Mouse (Mus musculus) CD4-positive helper T cell, adult 2 months (primary cell): ENCODE measurements around the gene Desi1.

Experiments used
- DNase-seq: peaks from one replicate; pipeline ENCODE4 v3.0.0-alpha.2; 2012; ENCODE audit warnings: low read depth, missing footprints, low spot score

The Desi1 gene

DNA sequence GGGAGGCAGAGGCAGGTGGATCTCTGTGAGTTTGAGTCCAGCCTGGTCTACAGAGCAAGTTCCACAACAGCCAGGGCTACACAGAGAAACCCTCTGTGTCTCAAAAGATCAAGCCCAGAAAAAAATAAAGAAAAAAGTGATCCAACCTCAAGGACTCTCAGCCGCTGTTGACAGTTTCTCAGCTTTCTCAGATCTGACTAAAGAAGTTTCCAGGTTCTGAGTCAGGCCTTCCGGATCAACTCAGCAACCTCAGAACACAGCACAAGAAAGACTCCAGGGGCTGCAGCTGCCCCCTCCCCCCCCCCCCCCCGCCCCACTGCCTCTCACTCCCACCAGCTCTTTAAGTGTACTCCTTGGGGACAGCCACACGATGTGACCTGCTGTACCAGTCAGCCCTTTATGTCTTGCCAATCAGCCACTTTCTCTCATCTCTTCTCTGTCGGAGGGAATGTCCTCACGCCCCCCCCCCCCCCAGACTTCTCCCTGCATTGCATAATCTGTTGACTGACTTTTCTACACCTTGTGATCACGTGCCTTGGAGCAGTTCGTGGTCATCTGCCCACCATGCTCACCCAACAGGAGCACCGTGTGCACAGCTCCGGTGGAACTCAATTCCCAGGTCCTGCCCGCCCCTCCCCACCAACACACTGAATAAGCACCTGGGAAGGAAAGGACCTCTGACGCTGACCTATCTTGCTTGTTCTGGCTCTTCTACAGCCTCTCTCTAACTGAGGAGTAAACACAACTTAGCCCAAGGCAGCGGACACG, 67.4 kb downstream of the Desi1 start:
- DNase-seq, result no peak

DNA sequence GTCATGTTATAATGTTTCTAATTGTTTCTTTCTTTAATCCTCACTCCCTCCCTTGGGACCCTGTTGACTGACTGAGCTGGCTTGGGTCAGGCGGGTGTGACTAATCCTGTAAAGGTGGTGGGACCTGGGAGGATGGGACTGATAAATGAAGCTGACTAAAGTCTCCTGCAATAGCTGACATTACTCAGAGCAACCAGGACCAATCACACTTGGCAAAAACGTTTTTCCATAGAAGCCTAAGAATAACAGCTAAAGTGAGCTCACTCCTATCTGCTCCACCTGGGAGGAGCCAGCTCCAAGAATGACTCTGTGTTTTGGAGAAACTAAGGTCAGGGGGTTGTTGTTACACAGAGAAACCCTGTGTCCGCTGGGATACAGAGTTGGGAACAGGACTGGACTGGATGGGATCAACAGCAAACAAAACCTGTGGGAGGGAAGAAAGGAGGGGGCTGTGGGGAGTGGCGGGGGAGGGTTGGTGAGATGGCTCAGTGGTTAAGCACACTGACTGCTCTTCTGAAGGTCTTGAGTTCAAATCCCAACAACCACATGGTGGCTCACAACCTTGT, 68.6 kb downstream of the Desi1 start:
- DNase-seq, result no peak

DNA sequence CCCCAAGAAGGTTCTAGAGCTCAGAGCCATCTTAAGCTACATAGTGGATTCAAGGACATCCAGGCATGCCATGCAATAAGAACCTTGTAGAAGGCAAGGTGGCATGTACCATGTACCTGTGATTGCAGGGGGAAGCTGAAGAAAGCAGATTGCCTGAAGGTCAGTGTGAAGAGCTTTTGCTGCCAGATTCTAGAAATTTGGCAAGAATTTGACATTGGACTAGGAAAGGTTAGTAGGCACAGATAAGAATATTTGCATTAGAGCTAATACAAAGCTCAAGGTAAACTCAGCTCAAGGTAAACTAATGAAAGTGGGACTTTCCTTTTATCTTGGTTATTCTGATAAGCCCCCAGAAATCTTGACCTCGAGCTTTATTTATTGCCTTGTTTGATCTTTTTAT, 69.4 kb downstream of the Desi1 start:
- no peak for DNase-seq

DNA sequence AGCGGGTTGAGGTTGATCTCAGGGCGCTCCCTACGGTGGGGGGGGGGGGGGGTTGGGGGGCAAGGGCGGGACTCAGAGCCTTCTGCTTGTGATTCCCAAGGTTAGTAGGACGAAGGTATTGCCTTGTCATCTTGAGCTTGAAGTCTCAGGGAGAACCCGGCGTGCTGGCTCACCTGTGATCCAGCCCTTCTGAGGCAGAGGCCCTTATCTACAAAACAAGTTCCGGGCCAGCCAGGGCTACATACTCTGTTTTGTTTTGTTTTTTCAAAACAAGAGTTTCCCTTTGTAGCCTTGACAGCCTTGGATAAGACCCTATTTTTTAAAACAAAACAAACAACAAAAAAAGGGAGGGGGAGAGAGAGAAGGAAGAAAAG, 72.6 kb downstream of the Desi1 start:
- DNase-seq, result no peak

DNA sequence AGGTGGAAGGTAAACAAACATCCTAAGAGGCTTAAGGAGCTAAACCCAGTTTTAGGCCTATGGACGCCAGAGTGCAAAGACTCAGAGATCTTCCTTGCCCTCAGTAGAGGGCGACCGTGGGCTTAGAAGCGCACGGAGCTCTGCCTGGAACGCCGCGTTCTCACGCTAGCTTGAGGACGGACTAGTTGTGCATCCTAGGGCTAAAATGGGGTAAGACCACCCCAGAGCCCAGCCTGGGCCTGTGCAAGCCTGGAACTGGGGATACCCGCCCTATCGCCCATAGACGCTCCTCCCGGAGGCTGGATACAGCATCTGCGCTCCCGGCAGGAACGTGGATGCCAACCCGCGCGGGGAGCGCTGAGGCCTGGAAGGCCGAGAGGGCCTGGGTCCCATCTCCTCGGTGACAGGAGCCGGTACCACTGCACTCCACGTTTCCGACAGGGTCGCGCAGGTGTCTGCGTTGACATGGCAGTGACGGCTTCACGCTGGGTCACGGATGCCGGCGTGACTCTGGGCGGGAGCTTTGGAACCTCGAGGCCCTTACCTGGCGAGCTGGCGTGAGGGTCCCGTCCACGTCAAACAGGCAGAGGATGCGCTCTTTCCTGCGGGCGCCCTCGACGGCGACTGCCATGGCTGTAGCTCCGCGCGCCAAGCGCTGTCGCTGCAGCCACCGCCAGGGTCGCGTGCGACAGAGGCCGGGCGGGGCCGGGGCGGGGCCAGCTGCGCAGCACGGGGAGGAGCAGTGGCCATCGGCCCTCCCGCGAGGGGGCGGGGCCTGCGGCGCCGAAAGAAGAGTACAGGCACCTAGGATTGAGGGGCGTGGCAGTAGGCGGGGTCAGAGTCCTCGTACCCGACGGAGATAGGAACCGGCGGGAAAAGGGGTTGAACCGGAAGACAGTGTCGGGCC, 73.2 kb downstream of the Desi1 start, which contains the start of gene Pmm1:
TSS of gene Pmm1 (minus strand) at position 760 of the 907 bp plus-strand sequence.
- peak; percentile 98 for DNase-seq

DNA sequence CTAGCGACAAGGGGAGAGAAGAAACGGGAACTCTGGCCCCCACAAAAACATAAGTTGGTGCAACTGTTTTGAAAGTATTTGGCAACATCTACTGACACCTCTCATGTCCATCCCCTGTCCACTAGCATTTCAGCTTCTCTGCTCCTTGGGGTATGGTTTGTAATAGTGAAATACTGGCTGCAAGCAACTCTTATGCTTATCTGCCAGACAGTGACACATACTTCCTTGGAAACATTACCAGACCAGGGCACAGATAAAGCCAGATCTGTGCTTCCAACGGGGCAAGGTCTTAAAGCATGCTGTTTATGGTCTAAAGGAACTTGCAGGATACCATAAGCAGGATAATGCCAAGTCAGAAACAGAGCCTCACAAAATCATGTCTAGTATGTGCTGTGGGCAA, 74.8 kb downstream of the Desi1 start:
- no peak for DNase-seq

DNA sequence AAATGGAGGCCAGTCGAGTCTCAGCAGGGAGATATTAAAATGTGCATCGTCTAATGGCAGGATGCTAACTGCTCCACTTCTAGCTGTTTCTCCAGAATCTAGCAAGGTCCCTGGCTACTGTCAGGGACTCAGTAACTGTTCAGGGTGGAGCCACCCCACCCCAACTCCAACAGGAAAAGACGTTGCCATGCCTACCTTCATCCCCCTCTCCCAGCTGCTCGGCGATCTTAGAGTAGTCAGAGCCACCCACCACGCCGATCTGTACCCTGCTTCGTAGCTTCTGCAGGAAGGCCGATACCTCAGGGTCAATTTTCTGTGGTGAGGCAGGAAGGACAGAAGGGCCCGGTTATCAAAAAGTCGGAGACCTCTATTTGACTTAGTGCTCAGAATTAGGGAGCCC, 76.1 kb downstream of the Desi1 start:
- no peak for DNase-seq

DNA sequence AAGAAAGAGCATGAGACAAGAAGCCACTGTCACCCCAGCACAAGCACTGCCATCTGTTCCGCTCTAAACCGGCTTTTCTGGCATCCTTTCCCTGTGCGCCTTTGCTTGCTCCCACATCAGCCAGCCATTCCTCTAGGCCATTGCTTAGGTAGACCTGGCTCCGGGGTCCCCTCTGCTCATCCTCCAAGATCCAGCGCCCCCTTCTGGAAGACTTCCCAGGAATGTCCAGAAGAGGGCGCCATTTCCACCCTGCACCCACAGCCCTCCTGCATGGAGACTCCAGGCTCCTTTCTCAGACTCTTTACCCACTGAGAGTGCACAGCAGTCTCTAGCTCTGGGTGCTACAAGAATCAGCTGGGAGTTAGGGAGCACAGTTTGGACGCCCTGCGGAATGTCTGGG, 77.2 kb downstream of the Desi1 start:
- DNase-seq, result peak; percentile 67

DNA sequence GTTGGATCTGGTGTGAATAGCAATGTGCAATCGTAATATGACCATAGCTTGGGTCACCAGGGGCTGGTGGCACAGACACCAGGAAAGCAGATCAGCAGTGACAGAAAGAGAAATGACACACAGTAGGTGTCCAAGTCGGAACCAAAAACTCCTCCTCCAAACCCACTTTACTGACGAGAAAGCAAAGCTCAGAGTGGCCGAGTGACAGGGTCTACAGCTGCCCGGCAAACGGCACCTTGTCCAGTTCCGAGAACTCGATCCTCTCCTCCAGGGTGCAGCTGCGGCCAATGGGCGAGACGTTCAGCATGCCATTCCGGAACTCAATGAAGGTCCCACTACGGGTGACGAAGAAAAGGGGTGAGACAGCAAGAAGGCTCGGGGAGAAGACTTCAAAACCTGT, 78.2 kb downstream of the Desi1 start:
- DNase-seq, result no peak

DNA sequence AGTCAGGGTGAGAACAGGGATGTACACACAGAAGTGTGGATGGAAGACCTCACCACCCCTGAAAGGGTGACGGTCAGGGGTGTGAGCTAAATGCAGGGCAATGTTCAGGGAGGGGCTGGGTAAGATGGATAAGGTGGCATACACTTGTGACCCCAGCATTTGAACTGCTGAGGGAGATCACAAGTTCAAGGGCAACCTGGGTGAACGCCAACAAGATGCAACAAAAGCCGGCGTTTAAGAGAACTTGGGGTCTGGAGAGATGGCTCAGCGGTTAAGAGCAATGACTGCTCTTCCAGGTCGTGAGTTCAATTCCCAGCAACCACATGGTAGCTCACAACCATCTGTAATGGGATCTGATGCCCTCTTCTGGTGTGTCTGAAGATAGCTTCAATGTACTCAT, 78.9 kb downstream of the Desi1 start:
- no peak for DNase-seq

DNA sequence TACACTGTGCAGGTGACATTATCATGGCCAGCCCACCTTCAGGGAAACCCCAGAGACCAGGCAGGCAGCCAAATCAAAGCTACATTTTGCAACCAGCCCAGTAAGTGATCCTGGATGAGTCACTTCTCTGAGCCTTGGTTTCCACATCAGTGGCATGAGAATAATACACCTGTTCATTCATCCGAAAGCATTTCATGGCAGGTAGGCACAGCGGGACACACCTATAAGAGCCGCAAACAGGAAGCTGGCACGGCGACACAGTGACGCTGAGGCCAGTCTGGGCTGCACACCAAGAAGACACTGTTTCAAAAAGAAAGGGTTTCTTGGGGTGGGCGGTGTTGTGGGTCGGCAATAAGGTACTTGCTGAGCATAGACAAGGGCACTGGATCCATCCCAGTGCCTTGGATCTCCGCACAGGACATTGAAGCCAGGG, 79.5 kb downstream of the Desi1 start:
- no peak for DNase-seq

DNA sequence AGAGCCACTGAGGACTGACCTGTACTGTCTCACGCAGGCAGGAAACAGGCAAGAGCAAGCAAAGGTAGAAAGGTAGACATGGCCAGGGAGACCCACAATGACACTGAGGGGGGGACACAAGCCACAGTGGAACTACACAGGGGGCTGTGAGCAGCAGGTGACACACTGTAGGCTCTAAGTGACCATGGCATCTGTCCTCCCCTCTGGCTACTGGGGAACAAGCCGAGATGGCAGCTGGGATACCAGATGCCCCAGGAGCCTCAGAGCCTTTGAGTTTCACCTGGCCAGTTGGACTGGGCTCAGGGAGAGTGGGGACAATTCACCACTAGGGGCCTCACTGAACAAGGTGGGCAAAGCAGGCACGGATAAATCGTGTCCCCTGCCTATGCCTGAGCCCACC, 81.4 kb downstream of the Desi1 start:
- no peak for DNase-seq

DNA sequence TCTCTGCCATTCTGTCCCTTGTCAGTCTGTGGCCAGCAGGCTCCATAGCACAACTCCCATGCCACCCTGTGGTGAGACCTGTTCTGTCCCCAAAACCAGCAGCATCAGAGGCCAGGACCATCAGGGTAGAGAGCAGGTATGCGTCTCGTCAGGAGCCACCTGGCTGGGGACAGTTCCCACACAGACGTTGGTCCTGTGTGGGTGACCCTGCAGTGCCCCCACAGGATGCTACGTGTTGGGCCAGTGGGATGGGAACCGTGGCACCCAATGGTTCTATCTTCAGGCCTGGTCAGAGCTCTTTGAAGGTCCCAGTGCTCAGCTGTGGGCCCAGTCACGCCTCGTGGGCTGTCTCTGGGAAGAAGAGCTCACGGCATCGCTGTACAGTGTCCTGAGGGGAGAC, 82.5 kb downstream of the Desi1 start:
- DNase-seq, result no peak

DNA sequence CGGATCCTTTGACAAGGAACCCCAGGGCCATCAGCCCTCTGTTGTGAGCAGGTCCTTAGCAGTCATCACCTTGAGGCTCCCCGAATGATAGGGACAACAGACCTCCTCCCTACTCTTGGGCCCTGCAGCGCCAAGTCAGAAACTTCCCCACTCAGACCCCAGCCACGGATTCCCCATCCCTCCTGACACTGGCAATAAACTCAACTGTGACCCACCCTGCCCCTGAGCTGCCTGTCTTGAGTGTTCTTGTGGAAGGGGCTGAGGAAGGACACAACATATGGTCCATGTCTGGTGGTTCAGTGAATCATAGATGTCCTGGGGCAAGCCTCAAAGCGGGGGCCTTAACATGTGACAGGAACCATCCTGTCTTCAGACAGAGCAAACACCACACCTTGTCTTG, 82.9 kb downstream of the Desi1 start:
- DNase-seq, result no peak

DNA sequence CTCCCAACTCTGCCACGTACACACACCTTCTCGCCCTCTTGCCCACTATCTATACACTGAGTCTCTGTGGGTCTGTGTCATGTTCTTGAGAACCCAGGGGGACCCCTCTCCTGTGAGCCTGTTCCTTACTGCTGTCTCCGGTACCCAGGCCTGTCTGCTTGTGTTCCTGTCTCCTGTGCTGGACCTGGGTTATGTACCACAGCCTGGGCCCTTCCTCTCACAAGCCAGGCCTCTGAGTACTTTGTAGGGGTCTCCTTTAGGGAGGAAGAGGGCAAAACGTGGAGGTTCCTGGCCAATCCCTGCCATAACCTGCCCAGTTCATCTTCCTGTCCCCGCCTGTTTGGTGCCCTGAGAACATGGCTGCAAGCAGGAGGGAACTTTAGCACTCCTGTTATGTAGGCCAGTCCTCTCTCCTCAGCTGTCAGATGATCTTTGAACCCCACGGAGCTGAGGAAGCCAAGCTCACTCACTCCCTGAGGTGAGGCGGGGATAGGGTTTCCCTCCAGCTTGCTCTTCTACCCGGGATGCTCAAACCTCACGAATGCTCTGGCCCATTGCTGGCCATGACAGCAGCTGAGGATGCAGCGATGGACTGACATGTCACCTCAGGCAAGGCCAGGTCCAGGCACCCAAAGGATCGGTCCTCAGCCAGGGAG, 84.1 kb downstream of the Desi1 start:
- no peak for DNase-seq

DNA sequence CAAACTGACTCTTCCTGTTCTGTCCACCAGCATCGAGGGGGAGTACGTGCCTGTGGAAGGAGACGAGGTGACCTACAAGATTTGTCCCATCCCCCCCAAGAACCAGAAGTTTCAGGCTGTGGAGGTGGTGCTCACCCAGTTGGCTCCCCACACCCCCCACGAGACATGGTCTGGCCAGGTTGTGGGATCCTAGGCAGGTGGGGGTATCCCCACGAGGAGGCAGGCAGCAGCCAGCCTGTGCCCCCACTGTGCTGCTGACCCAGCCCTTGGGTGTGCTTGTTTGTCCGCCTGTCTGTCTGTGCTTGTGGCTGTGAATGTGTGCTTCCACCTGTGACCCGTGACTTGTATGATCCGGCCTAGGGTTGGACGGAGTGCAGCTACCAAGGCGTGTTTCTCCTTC, 84.6 kb downstream of the Desi1 start:
- DNase-seq, result no peak

DNA sequence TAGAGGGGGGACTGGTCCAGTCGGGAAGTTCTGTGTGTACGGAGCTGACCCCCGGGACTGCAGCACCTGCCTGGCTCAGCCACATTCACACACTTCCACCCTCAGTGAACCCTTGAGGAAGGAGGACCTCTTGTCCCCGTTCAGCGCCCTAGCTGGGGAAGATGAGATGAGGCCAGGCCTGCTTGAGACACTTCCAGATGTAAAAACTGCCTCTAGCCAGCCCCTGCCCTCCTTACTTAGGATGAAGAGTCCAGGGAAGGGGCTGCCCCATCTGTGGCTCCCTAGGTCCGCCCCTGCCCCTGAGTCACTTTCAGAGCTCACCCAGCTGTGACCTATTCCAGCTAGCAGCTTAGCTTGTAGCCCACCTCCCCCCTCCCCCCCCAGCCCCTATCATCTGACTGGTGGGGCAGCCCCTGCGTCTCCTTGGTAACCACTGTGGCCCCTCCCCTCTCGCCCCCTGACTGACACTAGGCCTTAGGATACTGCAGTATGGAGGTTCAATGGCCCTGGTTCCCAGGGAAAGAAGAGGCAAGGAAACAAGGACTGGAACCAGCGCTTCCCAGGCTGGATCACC, 90.4 kb downstream of the Desi1 start:
- no peak for DNase-seq
